Comparison of ENCODE assay signal across 7 mouse cellular contexts in genomic region chr1:193324224-193324623, GRCm38 (mm10). TPM values are rescaled to one million over a fixed set of nuclear protein-coding genes. Genes with fewer than 3 reads are reported as not detected.
DNase-seq lines count a peak whose midpoint lies in the region; ATAC-seq and TF ChIP-seq lines count a peak whose summit lies in the region.

No protein-coding gene starts in this region.

- H3K79me2 ChIP-seq in CH12.LX (replicated peaks; ENCODE audit: control insufficient read depth, extremely low read depth, insufficient read depth, poor library complexity, severe bottlenecking), result no peaks in the 10 kb centered on the region

- no peaks in the 10 kb centered on the region for H3K4me1 ChIP-seq in CH12.LX (ENCODE audit: control insufficient read depth in 1 of 2, insufficient read depth in 2 of 2)
- peaks cover 11% of the 10 kb centered on the region; the same call in 1 of the 2 replicates for H3K4me1 ChIP-seq in small intestine, adult 2 months (ENCODE audit: control insufficient read depth, insufficient read depth, insufficient read length, low read length)

- H3K36me3 ChIP-seq in CH12.LX (replicated peaks in 1 of 2; ENCODE audit: control insufficient read depth in 1 of 2, insufficient read depth in 1 of 2, low read length in 1 of 2), result no peaks in the 10 kb centered on the region
- H3K36me3 ChIP-seq in small intestine, adult 2 months (ENCODE audit: control insufficient read depth, insufficient read depth, low read length), result no peaks in the 10 kb centered on the region

- no peak overlapping the region for H3K9ac ChIP-seq in CH12.LX (ENCODE audit: insufficient read depth, low read depth)

- TF ChIP-seq POLR2A in CH12.LX (IDR thresholded peaks at IDR 0.05; ENCODE audit: low read depth, low read length), result no peak
- no peak for TF ChIP-seq POLR2A in small intestine, adult 2 months (IDR thresholded peaks at IDR 0.05; ENCODE audit: low read depth, low read length)

- no peak overlapping the region for H3K27ac ChIP-seq in CH12.LX (ENCODE audit: insufficient read depth, low read depth)
- H3K27ac ChIP-seq in small intestine, adult 2 months (ENCODE audit: insufficient read depth, low read depth, low read length), result no peak overlapping the region

- no peak for TF ChIP-seq EP300 in CH12.LX (IDR thresholded peaks at IDR 0.05; ENCODE audit: low read length)

- ATAC-seq in granulocyte monocyte progenitor cell, adult 5-6 weeks (replicated peaks; ENCODE audit: poor library complexity, severe bottlenecking), result peak; percentile 47; the same call in 1 of the 2 replicates

- peak; percentile 48 to 81 for TF ChIP-seq CTCF in CH12.LX (conservative IDR thresholded peaks at IDR 0.05 in 1 of 2, IDR thresholded peaks at IDR 0.05 in 1 of 2; ENCODE audit: low read depth in 2 of 2, low read length in 2 of 2)
- peak; percentile 82 for TF ChIP-seq CTCF in small intestine, adult 2 months (IDR thresholded peaks at IDR 0.05; ENCODE audit: extremely low read depth, insufficient read length, insufficient replicate concordance, low read depth, low read length)

- peak; percentile 53 for DNase-seq in layer of hippocampus, adult 11-12 months (ENCODE audit: low spot score)
- no peak for DNase-seq in layer of hippocampus, adult 9-10 months (ENCODE audit: low spot score)
- peak; percentile 27 for DNase-seq in CH12.LX (ENCODE audit: extremely low read depth)
- peak; percentile 41 for DNase-seq in T-cell, adult 2 months (ENCODE audit: low spot score)
- DNase-seq in layer of hippocampus, adult 9-11 months, result no peak

- H3K4me2 ChIP-seq in CH12.LX (ENCODE audit: insufficient read depth, low read depth, poor library complexity, severe bottlenecking), result no peak overlapping the region

- H3K4me3 ChIP-seq in CH12.LX (replicated peaks in 1 of 3; ENCODE audit: low read depth in 2 of 3, low read length in 2 of 3, poor library complexity in 1 of 3), result no peak overlapping the region
- no peak overlapping the region for H3K4me3 ChIP-seq in small intestine, adult 2 months (ENCODE audit: low read depth, low read length)

- in situ Hi-C loops in CH12.LX (cut with MboI; ENCODE audit: low pct_ligation_motif_present, low pct_unique_long_range_greater_than_20kb, low sequenced_read_pairs), result loop anchor here (5.0 to 10.0 kb wide), 3 partner anchors 51 to 117 kb away; partner anchors contain the start of genes Camk1g and Lamb3

- no peaks in the 10 kb centered on the region for H3K27me3 ChIP-seq in CH12.LX (replicated peaks)
- no peaks in the 10 kb centered on the region for H3K27me3 ChIP-seq in small intestine, adult 2 months (ENCODE audit: control insufficient read depth, insufficient read depth, low read length)

- no peaks in the 10 kb centered on the region for H3K9me3 ChIP-seq in CH12.LX (replicated peaks; ENCODE audit: low read length)

- peak; percentile 62 for TF ChIP-seq RAD21 in CH12.LX (IDR thresholded peaks at IDR 0.05; ENCODE audit: low read depth, low read length)

- dilution Hi-C loops in CH12.LX (cut with MboI; ENCODE audit: extremely low pct_ligation_motif_present, extremely low pct_unique_long_range_greater_than_20kb, low sequenced_read_pairs), result no loop called here

- 62% methylated on average over 2 of the region's 2 CpGs for WGBS in small intestine, adult 2 months

TF ChIP-seq in CH12.LX, 34 proteins besides CTCF, POLR2A, EP300 and RAD21:
- TF ChIP-seq SMC3 (IDR thresholded peaks at IDR 0.05; ENCODE audit: low read depth, low read length) (peak; percentile 89), ZC3H11A (IDR thresholded peaks at IDR 0.05; ENCODE audit: low read depth, low read length) (0 out of 2 replicates have a peak, but pooled peaks have one; percentile 11), MXI1 (IDR thresholded peaks at IDR 0.05; ENCODE audit: low read depth, low read length) (no peak), PAX5 (IDR thresholded peaks at IDR 0.05; ENCODE audit: low read length) (no peak)

RNA-seq across cellular contexts. Expression of gene Camk1g, which starts 45.9 kb away (rescaled TPM):
- not detected in 2 replicates for total RNA-seq in CH12.LX (2012; rRNA removed)
- not detected in 2 replicates for total RNA-seq in CH12.LX (2014; rRNA removed)
- not detected in 2 replicates for polyA plus RNA-seq in CH12.LX (2012; ENCODE audit: insufficient read length, low read depth)
- not detected in 2 replicates for total RNA-seq in granulocyte monocyte progenitor cell, adult 5-6 weeks (2014; fragmentation: Nextera tagmentation)
- not detected in 2 replicates for total RNA-seq in granulocyte monocyte progenitor cell, adult 5-6 weeks (2017)
- polyA plus RNA-seq in small intestine, adult 2 months (2012; rRNA removed), result 0.30 and 0.41 TPM in 2 replicates

RNA-seq across cellular contexts. Expression of gene G0s2, which starts 51.2 kb away (rescaled TPM):
- not detected in 2 replicates for total RNA-seq in CH12.LX (2012; rRNA removed)
- total RNA-seq in CH12.LX (2014; rRNA removed), result not detected in 2 replicates
- polyA plus RNA-seq in CH12.LX (2012; ENCODE audit: insufficient read length, low read depth), result not detected in 2 replicates
- total RNA-seq in granulocyte monocyte progenitor cell, adult 5-6 weeks (2014; fragmentation: Nextera tagmentation), result 1.8 and 2.3 TPM in 2 replicates
- 7.5 and 20.4 TPM in 2 replicates for total RNA-seq in granulocyte monocyte progenitor cell, adult 5-6 weeks (2017)
- 14.2 and 22.5 TPM in 2 replicates for polyA plus RNA-seq in small intestine, adult 2 months (2012; rRNA removed)

Comparison
In these comparisons a context has a peak if more than half of its experiments do, and no peak if none do; other contexts are left out.
1. DNase-seq: peak in layer of hippocampus, adult 11-12 months (single experiment), CH12.LX (single experiment) and T-cell, adult 2 months (single experiment); none in layer of hippocampus, adult 9-10 months (single experiment) and layer of hippocampus, adult 9-11 months (single experiment).